Mouse (Mus musculus) embryonic facial prominence, embryonic 13.5 days (tissue): ENCODE data around the gene Nap1l4. TPM values are rescaled to one million over a fixed set of nuclear protein-coding genes. Genes with fewer than 3 reads are reported as not detected.
A peak's percentile ranks its signal among the peaks of the same experiment; 100 is the strongest.

Experiments
- ATAC-seq: fragments of 200-750 bp; cut with Nextera tagmentation; 2 replicates; pipeline ENCODE4 v1.8.0; 2017; ENCODE audit warnings: low read depth; ENCODE audit not compliant: insufficient number of reproducible peaks, insufficient read depth, low FRiP score, low TSS enrichment
- H3K27ac ChIP-seq: fragments of 300-500 bp; sonication (generic); 2 replicates; pipeline ENCODE4 v1.5.1; 2015; ENCODE audit warnings: moderate library complexity, mild to moderate bottlenecking, inconsistent platforms
- H3K27me3 ChIP-seq: fragments of 300-500 bp; sonication (generic); 2 replicates; pipeline ENCODE4 v1.6.1; 2015; ENCODE audit warnings: mild to moderate bottlenecking, inconsistent platforms
- H3K36me3 ChIP-seq: fragments of 300-500 bp; sonication (generic); 2 replicates; pipeline ENCODE4 v1.6.1; 2015; ENCODE audit warnings: mild to moderate bottlenecking, inconsistent platforms
- H3K4me1 ChIP-seq: fragments of 300-500 bp; sonication (generic); 2 replicates; pipeline ENCODE4 v1.6.1; 2015; ENCODE audit warnings: inconsistent platforms
- H3K4me2 ChIP-seq: fragments of 300-500 bp; sonication (generic); 2 replicates; pipeline ENCODE4 v1.6.1; 2015; ENCODE audit warnings: moderate library complexity, mild to moderate bottlenecking, inconsistent platforms
- H3K4me3 ChIP-seq: fragments of 300-500 bp; sonication (generic); 2 replicates; pipeline ENCODE4 v1.5.1; 2015; ENCODE audit warnings: mild to moderate bottlenecking, inconsistent platforms
- H3K9ac ChIP-seq: fragments of 300-500 bp; sonication (generic); 2 replicates; pipeline ENCODE4 v1.6.1; 2015; ENCODE audit warnings: mild to moderate bottlenecking, inconsistent platforms
- H3K9me3 ChIP-seq: fragments of 300-500 bp; sonication (generic); 2 replicates; pipeline ENCODE4 v1.6.1; 2016; ENCODE audit warnings: inconsistent platforms
- WGBS: fragments of 180-500 bp; shearing (Covaris S2); methylation state at CpG from one replicate; pipeline ENCODE4 v1.1.7; 2015; ENCODE audit warnings: mixed read lengths; 5-methylcytosine and 5-hydroxymethylcytosine counted together
- microRNA-seq: library from miRNA; unstranded; fragments of <30 nt; microRNA quantifications from one replicate; pipeline ENCODE4, GENCODE M21; 2016
- polyA plus RNA-seq: library from polyadenylated mRNA; unstranded; fragments of >200 nt; fragmentation: Nextera tagmentation; extraction: Ambion mirVana; gene quantifications from 2 replicates; pipeline ENCODE4 v1.2.1, GENCODE M21; 2015

The Nap1l4 gene
- polyA plus RNA-seq, 1 experiment from 2014 or later: 282 TPM

DNA sequence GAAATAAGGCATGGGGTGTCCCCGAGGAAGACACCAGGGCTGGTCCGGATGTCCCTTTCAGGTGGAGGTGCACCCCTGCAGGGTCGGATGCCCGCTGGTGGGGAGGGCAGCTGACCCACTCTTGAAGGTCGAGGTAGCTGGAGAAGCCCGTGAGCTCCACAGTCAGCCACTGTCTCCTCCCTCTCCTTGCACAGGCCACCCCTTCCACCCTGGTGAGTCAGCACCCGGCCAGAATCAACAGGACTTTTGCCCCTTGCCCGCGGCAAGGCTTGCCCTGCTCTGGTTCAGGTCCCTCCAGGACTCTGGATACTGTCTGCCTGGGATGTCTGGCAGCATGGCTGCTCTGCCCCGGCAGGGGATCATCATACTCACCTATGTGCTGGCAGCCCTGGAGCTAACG lies 73.0 kb downstream of the Nap1l4 start:
- no peaks in the 10 kb centered on the region for H3K36me3 ChIP-seq
- no peak overlapping the region for H3K4me3 ChIP-seq
- no peak overlapping the region for H3K4me2 ChIP-seq
- H3K27ac ChIP-seq: no peak overlapping the region
- H3K9me3 ChIP-seq: no peaks in the 10 kb centered on the region
- peaks cover 4% of the 10 kb centered on the region; the same call in 1 of the 2 replicates for H3K4me1 ChIP-seq
- no peak for ATAC-seq
- WGBS: 61% methylated on average over 11 of the region's 11 CpGs
- H3K9ac ChIP-seq: no peak overlapping the region
- no peaks in the 10 kb centered on the region for H3K27me3 ChIP-seq

DNA sequence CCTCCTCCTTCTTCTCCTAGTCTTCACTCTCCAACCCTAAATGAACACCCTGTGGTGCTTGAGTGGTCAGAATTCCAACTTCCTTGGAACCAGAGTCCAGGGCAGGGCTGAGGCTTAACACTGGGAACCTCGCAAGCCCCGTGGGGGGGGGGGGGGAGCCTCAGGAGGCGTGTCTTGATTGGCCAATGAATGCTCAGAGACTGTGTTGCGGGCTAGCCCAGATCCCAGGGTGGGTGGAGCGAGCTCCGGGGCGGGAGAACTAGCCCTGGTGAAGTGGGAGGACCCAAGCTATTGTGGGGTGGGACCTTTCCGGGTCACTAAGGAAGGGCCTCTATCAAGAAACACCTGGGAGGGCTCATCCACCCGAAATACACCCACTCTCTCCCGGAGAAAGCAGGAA lies 74.1 kb downstream of the Nap1l4 start:
- ATAC-seq: no peak
- Histone ChIP-seq H3K27me3 (no peaks in the 10 kb centered on the region), H3K4me2 (no peak overlapping the region)

DNA sequence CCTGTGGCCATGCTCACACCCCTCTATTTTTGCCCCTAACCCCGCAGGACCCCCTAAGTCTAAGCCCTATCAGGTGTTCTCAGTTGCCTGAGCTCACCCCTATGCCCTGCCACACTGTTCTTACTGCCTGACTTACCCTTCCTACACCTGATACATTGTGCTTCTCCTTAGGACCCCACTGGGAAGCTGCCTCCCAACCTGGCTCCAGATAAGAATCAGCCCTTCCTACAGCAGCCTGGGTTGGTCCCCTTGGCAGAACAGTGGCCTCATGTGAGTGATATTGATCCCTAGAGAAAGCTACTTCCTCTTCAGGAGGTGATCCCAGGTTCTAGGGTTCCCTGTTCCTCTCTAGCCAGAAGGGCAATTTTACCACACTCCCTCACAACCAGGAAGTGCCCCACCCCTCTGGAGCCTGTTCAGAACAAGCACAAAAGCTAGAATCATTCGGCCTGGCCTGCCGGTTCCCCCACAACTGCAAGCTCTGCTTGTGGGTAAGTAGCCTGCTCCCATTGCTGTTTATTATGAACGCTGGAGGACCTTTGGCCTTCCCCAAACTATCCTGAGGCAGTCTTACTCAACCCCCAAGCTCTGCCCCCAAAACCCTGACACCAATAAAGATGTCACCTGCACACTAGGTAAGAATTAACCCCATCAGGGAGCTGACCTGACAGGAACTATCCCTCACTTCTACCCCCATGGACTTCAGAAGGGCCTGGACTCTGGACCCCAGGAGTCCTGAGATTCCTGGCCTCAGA lies 75.4 kb downstream of the Nap1l4 start, which contains the start of gene Slc22a18:
Gene Slc22a18 (plus strand): TSS at position 390 of the 755 bp plus-strand sequence.
- Histone ChIP-seq H3K36me3 (no peaks in the 10 kb centered on the region), H3K27ac (no peak within 1 kb of the TSS), H3K27me3 (peaks cover 5% of the 10 kb centered on the region; the same call in 1 of the 2 replicates), H3K4me2 (peak within 1 kb of the TSS; percentile 30), H3K4me1 (peaks cover 8% of the 10 kb centered on the region), H3K9me3 (no peaks in the 10 kb centered on the region), H3K9ac (0 out of 2 replicates have a peak within 1 kb of the TSS, but pooled peaks have one; percentile 2), H3K4me3 (0 out of 2 replicates have a peak within 1 kb of the TSS, but pooled peaks have one; percentile 2)
- WGBS: 27% methylated on average over 4 of the region's 4 CpGs
- ATAC-seq: no peak

More for the DNA sequence above, 74.1 kb downstream of the Nap1l4 start:
- 43% methylated on average over 10 of the region's 10 CpGs for WGBS
- Histone ChIP-seq H3K36me3 (no peaks in the 10 kb centered on the region), H3K4me1 (peaks cover 5% of the 10 kb centered on the region), H3K9ac (no peak overlapping the region), H3K27ac (no peak overlapping the region), H3K4me3 (no peak overlapping the region), H3K9me3 (no peaks in the 10 kb centered on the region)

DNA sequence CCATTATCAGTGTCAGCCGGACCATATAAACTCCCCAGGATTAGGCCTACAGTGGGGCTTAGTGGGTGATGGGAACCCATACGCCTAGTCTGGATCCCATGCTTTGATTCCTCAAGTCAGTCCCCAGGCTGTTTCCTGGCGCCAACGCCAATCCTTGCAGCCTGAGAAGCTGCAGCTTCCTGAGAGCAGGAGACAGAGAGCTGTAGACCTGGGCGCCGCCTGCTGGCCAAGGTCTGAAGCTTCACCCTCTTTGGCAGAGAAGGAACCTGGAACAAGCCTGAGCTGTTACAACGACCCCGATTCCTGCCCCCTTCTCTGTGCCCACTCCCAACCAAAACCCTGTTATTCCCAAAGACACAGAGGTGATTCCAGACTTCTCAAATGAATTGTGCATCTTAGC lies 79.0 kb downstream of the Nap1l4 start:
- Histone ChIP-seq H3K4me3 (no peak overlapping the region), H3K36me3 (no peaks in the 10 kb centered on the region), H3K9me3 (no peaks in the 10 kb centered on the region), H3K27ac (no peak overlapping the region), H3K9ac (no peak overlapping the region), H3K4me1 (peaks cover 35% of the 10 kb centered on the region), H3K27me3 (peaks cover 5% of the 10 kb centered on the region; the same call in 1 of the 2 replicates), H3K4me2 (no peak overlapping the region)
- no peak for ATAC-seq
- WGBS: 20% methylated on average over 8 of the region's 8 CpGs

DNA sequence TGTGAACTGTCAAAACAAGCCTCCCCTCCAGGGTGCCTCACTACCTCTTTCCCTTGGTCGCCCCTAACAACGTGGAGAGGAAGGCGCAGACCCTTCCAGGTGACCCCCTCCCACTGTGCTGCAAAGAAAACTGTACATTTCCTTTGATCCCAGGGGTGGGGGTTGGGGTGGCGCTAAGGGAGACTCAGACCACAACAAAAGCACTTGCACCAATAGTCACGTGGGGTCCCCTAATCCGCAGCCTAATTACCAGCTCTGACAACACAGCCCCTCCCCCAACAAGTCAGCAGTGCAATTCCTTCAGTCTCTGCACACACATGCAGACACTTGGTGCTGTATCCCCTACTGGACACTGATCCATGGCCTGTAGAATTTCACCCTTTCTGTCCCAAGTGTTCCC lies 81.2 kb downstream of the Nap1l4 start:
- no peak for ATAC-seq
- no peak overlapping the region for H3K9ac ChIP-seq
- H3K4me3 ChIP-seq: no peak overlapping the region
- H3K9me3 ChIP-seq: no peaks in the 10 kb centered on the region
- no peaks in the 10 kb centered on the region for H3K36me3 ChIP-seq
- peaks cover 52% of the 10 kb centered on the region for H3K4me1 ChIP-seq
- H3K4me2 ChIP-seq: 0 out of 2 replicates have a peak overlapping the region, but pooled peaks have one; percentile 3
- no peak overlapping the region for H3K27ac ChIP-seq
- WGBS: 6% methylated on average over 6 of the region's 6 CpGs
- peaks cover 5% of the 10 kb centered on the region; the same call in 1 of the 2 replicates for H3K27me3 ChIP-seq

DNA sequence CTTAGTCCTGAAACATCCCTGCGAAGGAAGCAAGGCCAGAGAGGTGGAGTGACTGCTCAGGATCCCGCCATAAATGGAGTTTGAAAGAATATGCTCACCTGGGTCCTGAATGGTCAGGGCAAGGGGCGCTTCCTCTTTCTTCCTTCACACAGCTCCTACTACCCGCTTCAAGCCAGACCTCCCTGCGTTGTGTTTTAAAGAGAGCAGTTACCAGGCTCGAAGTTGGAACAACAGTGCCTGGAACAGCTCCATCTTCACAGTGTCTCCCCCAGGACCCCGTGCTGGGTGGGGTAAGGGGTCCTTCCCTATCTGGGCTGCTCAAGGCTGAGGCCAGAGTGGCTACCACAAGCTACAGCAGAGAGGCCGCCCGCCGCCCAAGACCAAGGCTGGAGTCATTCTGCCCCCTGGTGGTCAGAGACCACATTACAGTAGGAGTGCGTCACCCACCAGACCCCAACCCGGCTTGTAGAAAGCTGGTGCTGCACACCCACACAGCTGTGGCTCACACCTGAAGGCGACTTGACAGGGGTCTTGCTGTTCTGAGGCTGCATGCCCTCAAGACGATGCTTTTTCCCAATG lies 82.7 kb downstream of the Nap1l4 start:
- no peak overlapping the region for H3K4me3 ChIP-seq
- peak overlapping the region; percentile 17; the same call in 1 of the 2 replicates for H3K4me2 ChIP-seq
- H3K9me3 ChIP-seq: peaks cover 3% of the 10 kb centered on the region; the same call in 1 of the 2 replicates
- peak overlapping the region; percentile 46; the same call in 1 of the 2 replicates for H3K9ac ChIP-seq
- H3K36me3 ChIP-seq: no peaks in the 10 kb centered on the region
- WGBS: 38% methylated on average over 14 of the region's 14 CpGs
- ATAC-seq: 0 out of 2 replicates have a peak, but pooled peaks have one; percentile 20
- H3K4me1 ChIP-seq: peaks cover 65% of the 10 kb centered on the region
- H3K27ac ChIP-seq: peak overlapping the region; percentile 88
- peaks cover 5% of the 10 kb centered on the region; the same call in 1 of the 2 replicates for H3K27me3 ChIP-seq

DNA sequence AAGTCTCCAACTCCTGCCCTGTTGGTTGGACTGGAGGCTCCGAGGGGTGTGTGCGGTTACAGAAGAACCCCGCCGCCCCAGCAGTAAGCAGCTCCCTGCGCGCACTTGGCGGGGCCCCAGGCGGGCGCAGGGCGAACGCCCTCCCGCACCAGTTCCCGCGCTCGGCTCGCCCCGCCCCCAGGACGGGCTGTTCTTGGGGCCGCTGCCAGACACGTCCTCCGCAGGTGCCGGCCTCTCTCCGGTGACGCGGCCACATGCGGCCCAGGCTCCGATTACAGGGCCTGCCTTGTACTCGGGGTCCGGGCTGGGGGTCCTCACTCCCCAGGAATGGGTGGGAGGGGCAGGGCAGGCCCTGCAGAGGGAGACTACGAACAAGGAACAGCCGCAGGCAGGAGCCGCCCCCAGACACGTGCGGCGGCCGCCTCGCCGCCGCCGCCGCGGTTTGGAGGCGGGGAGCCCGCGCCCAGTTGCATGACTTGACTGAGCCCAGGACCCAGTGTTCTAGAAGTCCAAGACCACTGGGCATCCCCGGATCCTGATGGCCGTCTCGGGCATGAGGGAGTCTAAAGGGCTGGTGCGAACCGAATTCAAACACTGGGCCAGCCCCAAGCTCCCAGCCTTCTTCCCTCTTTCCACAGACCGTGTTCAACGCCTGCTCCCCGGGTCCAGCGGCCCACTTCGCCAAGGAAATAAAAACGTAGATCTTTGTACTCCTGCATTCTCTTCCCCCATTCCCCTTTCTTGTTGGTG lies 83.9 kb downstream of the Nap1l4 start:
- peak; percentile 59 for ATAC-seq
- Histone ChIP-seq H3K9ac (peak overlapping the region; percentile 57), H3K27ac (peak overlapping the region; percentile 88), H3K36me3 (peaks cover 4% of the 10 kb centered on the region; the same call in 1 of the 2 replicates), H3K4me3 (peak overlapping the region; percentile 31), H3K27me3 (peaks cover 5% of the 10 kb centered on the region; the same call in 1 of the 2 replicates), H3K4me2 (peak overlapping the region; percentile 61), H3K9me3 (peaks cover 14% of the 10 kb centered on the region), H3K4me1 (peaks cover 65% of the 10 kb centered on the region)
- WGBS: 22% methylated on average over 55 of the region's 56 CpGs

DNA sequence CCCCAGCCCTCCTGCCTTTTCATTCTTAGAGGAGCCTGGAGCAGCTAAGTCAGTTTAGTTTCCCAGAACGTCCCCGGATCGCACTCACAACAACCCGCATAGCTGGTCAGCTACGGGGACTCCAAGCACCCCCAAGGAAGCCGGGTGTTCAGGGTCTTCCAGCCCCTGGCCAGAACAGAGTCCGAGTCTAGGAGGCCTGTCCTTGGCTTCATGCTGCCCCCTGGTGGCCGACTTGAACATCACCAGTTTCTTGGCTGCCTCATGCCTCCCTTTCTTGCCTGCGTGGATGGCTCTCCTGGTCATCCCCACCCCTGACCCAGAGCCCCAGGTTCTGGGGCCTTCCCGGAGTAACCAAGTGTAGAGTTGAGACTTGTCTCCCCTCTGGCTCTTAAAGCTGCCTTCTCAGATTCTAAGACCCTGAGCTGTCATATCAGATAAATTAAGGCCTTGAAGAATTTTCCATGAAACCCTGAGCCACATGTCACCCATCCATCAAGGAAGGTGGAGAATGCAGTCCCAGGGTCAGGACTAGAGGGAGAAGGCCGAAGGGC lies 85.0 kb downstream of the Nap1l4 start:
- peaks cover 24% of the 10 kb centered on the region for H3K9me3 ChIP-seq
- no peak overlapping the region for H3K4me3 ChIP-seq
- peaks cover 61% of the 10 kb centered on the region for H3K4me1 ChIP-seq
- 40% methylated on average over 11 of the region's 11 CpGs for WGBS
- peak overlapping the region; percentile 61 for H3K4me2 ChIP-seq
- H3K27me3 ChIP-seq: peaks cover 8% of the 10 kb centered on the region; the same call in 1 of the 2 replicates
- ATAC-seq: no peak
- H3K9ac ChIP-seq: no peak overlapping the region
- peak overlapping the region; percentile 88 for H3K27ac ChIP-seq
- peaks cover 12% of the 10 kb centered on the region for H3K36me3 ChIP-seq

Small RNA genes within 50 kb of the gene (microRNA-seq; reads per million reads assigned to microRNA genes)
- 0.74 reads per million for gene Mir7064

Other genes with a start within 250 kb of the Nap1l4 start
- gene Cdkn1c, start 88.1 kb downstream of the Nap1l4 start, polyA plus RNA-seq: 873 and 944 TPM in 2 replicates
- gene Slc22a18, start 75.4 kb downstream of the Nap1l4 start, polyA plus RNA-seq: 2.5 and 3.0 TPM in 2 replicates
- gene Phlda2, start 46.0 kb downstream of the Nap1l4 start, polyA plus RNA-seq: 7.0 and 8.5 TPM in 2 replicates
- gene Cars, start 51.0 kb upstream of the Nap1l4 start, polyA plus RNA-seq: 59.2 and 61.8 TPM in 2 replicates
- 0.46 and 0.65 TPM in 2 replicates for gene Tnfrsf26, start 79.6 kb upstream of the Nap1l4 start, polyA plus RNA-seq
- gene Tnfrsf22, start 100.6 kb upstream of the Nap1l4 start, polyA plus RNA-seq: 11.6 and 15.0 TPM in 2 replicates
- 1.0 and 1.8 TPM in 2 replicates for gene Tnfrsf23, start 136.8 kb upstream of the Nap1l4 start, polyA plus RNA-seq
- gene Osbpl5, start 207.9 kb upstream of the Nap1l4 start, polyA plus RNA-seq: 37.9 and 43.6 TPM in 2 replicates
- not detected in 2 replicates for gene Mrgprg, start 217.9 kb upstream of the Nap1l4 start, polyA plus RNA-seq
- gene Mrgpre, start 235.4 kb upstream of the Nap1l4 start, polyA plus RNA-seq: 0.86 and 1.4 TPM in 2 replicates